Mouse (Mus musculus) NIH3T3 (cell line): Measurements from ENCODE around the gene Prkca.

ENCODE experiments used
- DNase-seq: peaks from one replicate; pipeline ENCODE4 v3.0.0-alpha.2; 2012; ENCODE audit warnings: low read depth

Gene Prkca

GRCm38 (mm10) chr11:108063096-108063495 lies 280.6 kb downstream of the Prkca start:
- DNase-seq: no peak

- DNase-seq: no peak
These were observed 281.9 kb downstream of the Prkca start for GRCm38 (mm10) chr11:108061571-108062479.

- no peak for DNase-seq
These were observed 286.6 kb downstream of the Prkca start for GRCm38 (mm10) chr11:108057138-108057537.

- no peak for DNase-seq
These were observed 289.1 kb downstream of the Prkca start for GRCm38 (mm10) chr11:108054647-108055046.

GRCm38 (mm10) chr11:108053746-108054145 lies 290.0 kb downstream of the Prkca start:
- DNase-seq: no peak

- no peak for DNase-seq
These were observed 302.1 kb downstream of the Prkca start for GRCm38 (mm10) chr11:108041669-108042068.

GRCm38 (mm10) chr11:108040823-108041222 lies 302.9 kb downstream of the Prkca start:
- DNase-seq: no peak

GRCm38 (mm10) chr11:108039761-108040160 lies 304.0 kb downstream of the Prkca start:
- no peak for DNase-seq

- DNase-seq: no peak
These were observed 304.7 kb downstream of the Prkca start for GRCm38 (mm10) chr11:108038989-108039388.

GRCm38 (mm10) chr11:108036339-108036738 lies 307.4 kb downstream of the Prkca start:
- DNase-seq: no peak

GRCm38 (mm10) chr11:108035761-108036160 lies 308.0 kb downstream of the Prkca start:
- no peak for DNase-seq

GRCm38 (mm10) chr11:108034376-108034775 lies 309.4 kb downstream of the Prkca start:
- no peak for DNase-seq

GRCm38 (mm10) chr11:108032568-108032967 lies 311.2 kb downstream of the Prkca start:
- no peak for DNase-seq

GRCm38 (mm10) chr11:108030956-108031604 lies 312.6 kb downstream of the Prkca start:
- peak; percentile 60 for DNase-seq

GRCm38 (mm10) chr11:108029321-108029720 lies 314.4 kb downstream of the Prkca start:
- no peak for DNase-seq

- DNase-seq: no peak
These were observed 315.3 kb downstream of the Prkca start for GRCm38 (mm10) chr11:108028398-108028797.

- peak; percentile 84 for DNase-seq
These were observed 317.9 kb downstream of the Prkca start for GRCm38 (mm10) chr11:108025726-108026425.

- no peak for DNase-seq
These were observed 320.5 kb downstream of the Prkca start for GRCm38 (mm10) chr11:108023188-108023587.

GRCm38 (mm10) chr11:108020889-108021288 lies 322.8 kb downstream of the Prkca start:
- DNase-seq: no peak

GRCm38 (mm10) chr11:108015284-108015683 lies 328.4 kb downstream of the Prkca start:
- DNase-seq: no peak

- peak; percentile 8 for DNase-seq
These were observed 330.3 kb downstream of the Prkca start for GRCm38 (mm10) chr11:108013390-108013789.

GRCm38 (mm10) chr11:108010465-108010864 lies 333.3 kb downstream of the Prkca start:
- DNase-seq: peak; percentile 63

GRCm38 (mm10) chr11:107998891-107999290 lies 344.8 kb downstream of the Prkca start:
- no peak for DNase-seq
